Mouse (Mus musculus) A20 (cell line): ENCODE data around the gene Alg9.

Experiments used
- DNase-seq: peaks from one replicate; pipeline ENCODE4 v3.0.0-alpha.2; 2011; ENCODE audit warnings: low read depth, low spot score

The Alg9 gene

DNA sequence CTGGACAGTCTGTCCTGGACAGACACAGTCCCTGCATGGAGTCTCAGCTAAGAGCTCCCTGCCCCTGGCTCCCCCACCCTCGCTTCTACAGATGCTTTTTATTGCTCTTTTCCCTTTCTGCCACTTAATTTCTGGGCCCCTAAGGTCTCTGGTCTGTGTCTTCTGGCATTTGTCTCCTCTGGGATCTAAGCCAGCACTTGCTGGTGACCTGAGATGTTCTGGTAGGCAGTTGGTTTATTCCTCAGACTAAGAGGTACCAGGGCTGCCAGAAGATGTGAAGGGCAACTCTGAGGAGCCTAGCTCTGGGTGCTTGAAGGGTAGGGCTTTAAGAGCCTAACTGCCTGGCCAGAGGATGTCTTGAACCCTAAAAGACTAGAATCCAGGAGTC is 110.8 kb downstream of the Alg9 start:
- no peak for DNase-seq

DNA sequence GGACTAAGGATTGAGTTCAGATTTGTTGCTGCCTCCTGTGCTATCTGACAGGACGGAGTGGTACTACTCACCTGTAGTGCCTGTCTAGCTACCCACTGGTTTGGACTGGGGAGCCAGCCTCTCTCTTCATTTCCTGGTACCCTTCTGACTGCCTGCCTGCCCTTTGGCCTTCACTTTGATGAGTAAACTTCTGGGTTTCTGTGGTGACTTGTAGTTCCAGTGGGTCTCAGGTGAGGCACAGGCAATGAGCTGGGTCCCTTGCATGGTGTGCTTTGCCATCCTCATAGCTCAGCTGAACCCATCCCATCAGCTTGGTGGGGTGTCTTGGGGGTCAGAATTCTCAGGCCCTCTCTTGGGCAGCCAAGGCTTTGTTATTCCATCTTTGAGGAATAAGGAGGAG is 112.1 kb downstream of the Alg9 start:
- no peak for DNase-seq

DNA sequence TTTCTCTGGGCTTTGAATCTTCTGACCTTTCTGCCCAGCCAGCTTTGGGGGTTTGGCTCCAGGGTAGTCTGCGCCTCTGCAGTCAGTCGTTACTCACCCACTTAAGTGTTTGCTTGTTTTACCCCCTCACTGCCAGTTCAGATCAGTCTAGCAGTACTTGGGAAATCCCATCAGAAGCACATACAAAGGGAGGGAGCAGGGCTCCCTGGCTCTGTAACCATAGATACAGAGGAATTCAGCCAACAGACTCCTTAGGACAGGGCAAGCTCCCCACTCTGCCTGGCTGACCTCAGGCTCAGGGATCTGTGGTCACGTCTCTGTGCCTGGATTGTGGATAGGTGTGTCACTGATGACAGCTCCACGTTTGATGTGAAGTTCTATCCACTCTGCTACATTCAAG is 112.5 kb downstream of the Alg9 start:
- no peak for DNase-seq

DNA sequence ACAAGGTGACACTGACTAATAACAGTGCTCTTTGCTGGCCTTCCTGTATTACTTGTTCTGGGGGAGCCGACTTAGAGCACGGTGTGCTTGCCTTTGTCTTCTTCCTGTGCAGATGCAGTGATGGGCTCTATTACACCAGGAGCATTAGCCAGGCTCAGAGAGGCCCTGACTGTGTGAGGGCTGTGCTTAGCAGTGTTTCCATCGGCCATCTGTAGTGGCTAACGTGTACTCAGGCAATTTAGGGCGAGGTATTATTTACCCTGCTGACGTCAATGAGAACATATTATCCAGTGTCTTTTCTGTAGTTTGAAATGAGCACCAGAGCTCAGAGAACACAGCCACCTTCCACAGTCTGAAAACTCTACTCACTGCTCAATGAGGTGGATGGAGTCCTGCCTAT is 114.4 kb downstream of the Alg9 start:
- no peak for DNase-seq

DNA sequence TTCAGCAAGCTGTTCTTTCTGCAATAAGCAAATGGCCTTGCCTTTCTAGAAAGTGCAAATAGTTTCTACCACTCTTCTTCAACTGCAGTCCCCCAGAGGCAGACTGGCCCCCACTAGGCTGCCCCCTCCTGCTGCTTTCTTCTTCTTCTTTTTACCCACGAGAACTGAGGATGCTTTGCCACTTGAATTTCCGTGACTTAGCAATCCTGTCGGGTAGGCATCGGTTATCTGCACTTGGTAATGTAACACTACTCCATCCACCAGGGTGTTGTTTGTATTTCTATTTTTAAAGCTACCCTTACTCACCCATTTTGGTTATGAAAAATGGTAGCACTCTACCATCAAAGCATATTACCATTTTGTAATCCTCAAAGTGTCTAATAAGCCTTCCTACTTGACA is 115.1 kb downstream of the Alg9 start:
- no peak for DNase-seq

DNA sequence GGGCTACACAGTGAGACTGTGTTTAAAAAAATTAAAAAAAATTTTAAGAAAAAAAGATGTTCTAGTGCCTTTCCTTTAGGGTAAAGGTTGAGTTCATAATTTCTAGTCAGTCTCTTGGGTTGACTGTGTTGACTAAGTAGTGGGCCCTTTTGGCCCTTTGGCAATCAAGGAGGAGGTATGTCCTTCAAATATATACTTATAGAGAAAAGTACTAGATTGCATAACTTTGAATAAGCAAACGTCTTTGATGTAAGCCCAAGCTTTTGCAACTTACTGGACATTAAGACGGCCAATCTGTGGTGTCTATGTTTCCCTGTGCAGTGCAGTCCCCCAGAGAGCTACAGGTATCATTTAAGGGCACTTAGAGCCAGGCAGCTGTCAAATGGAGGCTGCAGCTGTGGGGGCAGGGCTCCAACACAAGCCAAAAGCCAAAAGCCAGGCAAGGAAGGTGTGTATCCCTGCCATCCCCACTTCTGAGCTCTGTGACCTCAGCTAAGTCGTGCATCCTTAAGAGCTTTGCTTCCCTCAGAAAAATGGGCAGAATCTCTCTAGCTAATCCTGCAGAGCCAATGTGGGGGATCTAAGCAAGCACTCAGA is 115.8 kb downstream of the Alg9 start:
- no peak for DNase-seq
